Mouse (Mus musculus): ENCODE measurements around the gene Gabrr1. TPM values are rescaled to one million over a fixed set of nuclear protein-coding genes. Genes with fewer than 3 reads are reported as not detected.
A peak's percentile ranks its signal among the peaks of the same experiment; 100 is the strongest.

The Gabrr1 gene
- polyA plus RNA-seq, 1 experiment from 2014 or later = not detected

GRCm38 (mm10) chr4:33152087-33153038 lies 20.0 kb downstream of the Gabrr1 start:
- Histone ChIP-seq H3K27ac (no peak overlapping the region), H3K27me3 (no peaks in the 10 kb centered on the region), H3K36me3 (no peaks in the 10 kb centered on the region), H3K4me3 (no peak overlapping the region), H3K4me2 (no peak overlapping the region), H3K9me3 (no peaks in the 10 kb centered on the region), H3K9ac (no peak overlapping the region), H3K4me1 (peaks cover 4% of the 10 kb centered on the region; the same call in 1 of the 2 replicates)
- no peak for ATAC-seq (ENCODE audit: borderline replicate concordance, extremely low read depth, low FRiP score, low TSS enrichment)
- WGBS = 80% methylated on average over 26 of the region's 26 CpGs

GRCm38 (mm10) chr4:33183477-33183876 lies 51.2 kb downstream of the Gabrr1 start:
- Histone ChIP-seq H3K27ac (no peak overlapping the region), H3K9me3 (no peaks in the 10 kb centered on the region), H3K27me3 (0 out of 2 replicates have a peak, but pooled peaks cover 7% of the 10 kb centered on the region), H3K9ac (no peak overlapping the region), H3K4me3 (no peak overlapping the region), H3K36me3 (no peaks in the 10 kb centered on the region), H3K4me1 (peaks cover 6% of the 10 kb centered on the region; the same call in 1 of the 2 replicates), H3K4me2 (no peak overlapping the region)
- WGBS = 78% methylated on average over 5 of the region's 5 CpGs
- ATAC-seq (ENCODE audit: borderline replicate concordance, extremely low read depth, low FRiP score, low TSS enrichment) = no peak

- peaks cover 6% of the 10 kb centered on the region; the same call in 1 of the 2 replicates for H3K4me1 ChIP-seq
- 9% methylated on average over 9 of the region's 9 CpGs for WGBS
Measured at GRCm38 (mm10) chr4:33188164-33188563, 55.8 kb downstream of the Gabrr1 start.

GRCm38 (mm10) chr4:33188781-33189734 lies 56.7 kb downstream of the Gabrr1 start:
- Histone ChIP-seq H3K9ac (peak overlapping the region; percentile 59), H3K4me1 (peaks cover 6% of the 10 kb centered on the region; the same call in 1 of the 2 replicates), H3K36me3 (no peaks in the 10 kb centered on the region), H3K9me3 (no peaks in the 10 kb centered on the region), H3K4me2 (peak overlapping the region; percentile 98), H3K27me3 (peaks cover 13% of the 10 kb centered on the region; the same call in 1 of the 2 replicates), H3K4me3 (peak overlapping the region; percentile 71), H3K27ac (peak overlapping the region; percentile 87)
- peak; percentile 94 for ATAC-seq (ENCODE audit: borderline replicate concordance, extremely low read depth, low FRiP score, low TSS enrichment)
- under 1% methylated on average over 121 of the region's 123 CpGs for WGBS

More at GRCm38 (mm10) chr4:33188164-33188563, 55.8 kb downstream of the Gabrr1 start:
- Histone ChIP-seq H3K9ac (no peak overlapping the region), H3K27ac (no peak overlapping the region), H3K36me3 (no peaks in the 10 kb centered on the region), H3K4me2 (peak overlapping the region; percentile 98), H3K27me3 (peaks cover 13% of the 10 kb centered on the region; the same call in 1 of the 2 replicates), H3K9me3 (no peaks in the 10 kb centered on the region), H3K4me3 (peak overlapping the region; percentile 71; the same call in 1 of the 2 replicates)
- ATAC-seq (ENCODE audit: borderline replicate concordance, extremely low read depth, low FRiP score, low TSS enrichment) = no peak

GRCm38 (mm10) chr4:33189735-33190036 lies 57.4 kb downstream of the Gabrr1 start, which contains the start of gene Pm20d2:
TSS of gene Pm20d2 (minus strand) at chr4:33189737.
- Histone ChIP-seq H3K9me3 (no peaks in the 10 kb centered on the region), H3K4me1 (peaks cover 6% of the 10 kb centered on the region; the same call in 1 of the 2 replicates), H3K27me3 (peaks cover 13% of the 10 kb centered on the region; the same call in 1 of the 2 replicates), H3K27ac (peak within 1 kb of the TSS; percentile 87), H3K4me3 (peak within 1 kb of the TSS; percentile 71), H3K9ac (peak within 1 kb of the TSS; percentile 59), H3K36me3 (no peaks in the 10 kb centered on the region), H3K4me2 (peak within 1 kb of the TSS; percentile 98)
- ATAC-seq (ENCODE audit: borderline replicate concordance, extremely low read depth, low FRiP score, low TSS enrichment) = no peak
- WGBS = 13% methylated on average over 6 of the region's 6 CpGs

GRCm38 (mm10) chr4:33198117-33198516 lies 65.8 kb downstream of the Gabrr1 start:
- Histone ChIP-seq H3K4me1 (no peaks in the 10 kb centered on the region), H3K4me3 (no peak overlapping the region), H3K27me3 (no peaks in the 10 kb centered on the region), H3K36me3 (no peaks in the 10 kb centered on the region), H3K9ac (no peak overlapping the region), H3K4me2 (no peak overlapping the region), H3K27ac (no peak overlapping the region), H3K9me3 (no peaks in the 10 kb centered on the region)
- no peak for ATAC-seq (ENCODE audit: borderline replicate concordance, extremely low read depth, low FRiP score, low TSS enrichment)
- 17% methylated on average over 2 of the region's 2 CpGs for WGBS

GRCm38 (mm10) chr4:33204682-33205081 lies 72.4 kb downstream of the Gabrr1 start:
- WGBS = 9% methylated on average over 4 of the region's 4 CpGs
- no peak for ATAC-seq (ENCODE audit: borderline replicate concordance, extremely low read depth, low FRiP score, low TSS enrichment)

GRCm38 (mm10) chr4:33207551-33207950 lies 75.2 kb downstream of the Gabrr1 start:
- WGBS = 63% methylated on average over 2 of the region's 2 CpGs
- no peak overlapping the region for H3K4me2 ChIP-seq
- no peaks in the 10 kb centered on the region for H3K36me3 ChIP-seq
- no peaks in the 10 kb centered on the region for H3K9me3 ChIP-seq
- no peak overlapping the region for H3K9ac ChIP-seq
- H3K27me3 ChIP-seq = no peaks in the 10 kb centered on the region; the same call in 1 of the 2 replicates
- H3K4me3 ChIP-seq = no peak overlapping the region
- no peak for ATAC-seq (ENCODE audit: borderline replicate concordance, extremely low read depth, low FRiP score, low TSS enrichment)
- no peak overlapping the region for H3K27ac ChIP-seq
- peaks cover 8% of the 10 kb centered on the region; the same call in 1 of the 2 replicates for H3K4me1 ChIP-seq

More at GRCm38 (mm10) chr4:33204682-33205081, 72.4 kb downstream of the Gabrr1 start:
- no peak overlapping the region for H3K4me3 ChIP-seq
- H3K36me3 ChIP-seq = no peaks in the 10 kb centered on the region
- H3K4me1 ChIP-seq = peaks cover 5% of the 10 kb centered on the region; the same call in 1 of the 2 replicates
- H3K4me2 ChIP-seq = no peak overlapping the region
- H3K27ac ChIP-seq = no peak overlapping the region
- no peaks in the 10 kb centered on the region for H3K9me3 ChIP-seq
- no peaks in the 10 kb centered on the region; the same call in 1 of the 2 replicates for H3K27me3 ChIP-seq
- H3K9ac ChIP-seq = no peak overlapping the region

- peak within 1 kb of the TSS; percentile 59 for H3K4me3 ChIP-seq
- H3K36me3 ChIP-seq = no peaks in the 10 kb centered on the region
- H3K9ac ChIP-seq = peak within 1 kb of the TSS; percentile 70
- peak within 1 kb of the TSS; percentile 100 for H3K4me2 ChIP-seq
- H3K4me1 ChIP-seq = peaks cover 8% of the 10 kb centered on the region; the same call in 1 of the 2 replicates
- no peaks in the 10 kb centered on the region for H3K9me3 ChIP-seq
- 2% methylated on average over 65 of the region's 65 CpGs for WGBS
- peak; percentile 83 for ATAC-seq (ENCODE audit: borderline replicate concordance, extremely low read depth, low FRiP score, low TSS enrichment)
- no peaks in the 10 kb centered on the region; the same call in 1 of the 2 replicates for H3K27me3 ChIP-seq
- H3K27ac ChIP-seq = no peak within 1 kb of the TSS
Measured at GRCm38 (mm10) chr4:33208881-33209841, 76.8 kb downstream of the Gabrr1 start, which contains the start of gene Srsf12. TSS of gene Srsf12 (plus strand) at chr4:33208991.

Data from lung, embryonic 15.5 days (tissue).